Mouse (Mus musculus): ENCODE measurements around the gene Usp29. TPM values are rescaled to one million over a fixed set of nuclear protein-coding genes. Genes with fewer than 3 reads are reported as not detected.
"Not testable (repeated sequence)": the region's sequence is repeated elsewhere in the genome, so short reads cannot be mapped to it uniquely, and the experiment has no call there.

The Usp29 gene
- polyA plus RNA-seq, 1 experiment, result 17.8 TPM

DNA sequence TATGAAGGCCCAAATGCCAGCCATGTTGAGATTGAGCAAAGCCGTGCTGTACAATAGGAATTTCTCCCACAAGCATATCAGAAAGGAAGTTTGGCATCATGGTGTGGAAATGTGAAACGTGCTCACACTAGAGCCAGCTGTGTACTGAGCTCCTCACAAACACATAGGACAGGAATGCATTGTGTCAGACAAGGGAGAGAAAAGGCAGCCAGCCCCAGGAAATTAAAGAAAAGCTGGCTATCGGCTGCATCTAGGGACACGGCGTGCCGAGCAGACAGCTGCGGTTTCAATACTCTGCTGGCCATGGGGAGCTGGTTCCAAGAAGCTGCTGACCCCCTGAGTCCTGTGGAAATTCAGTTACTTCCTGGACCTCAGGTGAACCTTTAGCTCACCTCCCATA, 155.0 kb downstream of the Usp29 start:
- DNase-seq, result no peak
- TF ChIP-seq CTCF (IDR thresholded peaks at IDR 0.05; ENCODE audit: borderline replicate concordance, insufficient read depth, low read depth, low read length) (no peak), POLR2A (IDR thresholded peaks at IDR 0.05; ENCODE audit: borderline replicate concordance, insufficient read depth, low read length) (no peak)
- Histone ChIP-seq H3K4me3 (replicated peaks; ENCODE audit: insufficient read depth, low read depth, low read length) (no peak overlapping the region), H3K4me1 (ENCODE audit: control insufficient read depth, insufficient read depth, low read length) (no peaks in the 10 kb centered on the region), H3K27ac (ENCODE audit: insufficient read depth, low read length) (no peak overlapping the region), H3K27me3 (ENCODE audit: control insufficient read depth, insufficient read depth, low read length) (no peaks in the 10 kb centered on the region)
- 76% methylated on average over 7 of the region's 7 CpGs for WGBS

DNA sequence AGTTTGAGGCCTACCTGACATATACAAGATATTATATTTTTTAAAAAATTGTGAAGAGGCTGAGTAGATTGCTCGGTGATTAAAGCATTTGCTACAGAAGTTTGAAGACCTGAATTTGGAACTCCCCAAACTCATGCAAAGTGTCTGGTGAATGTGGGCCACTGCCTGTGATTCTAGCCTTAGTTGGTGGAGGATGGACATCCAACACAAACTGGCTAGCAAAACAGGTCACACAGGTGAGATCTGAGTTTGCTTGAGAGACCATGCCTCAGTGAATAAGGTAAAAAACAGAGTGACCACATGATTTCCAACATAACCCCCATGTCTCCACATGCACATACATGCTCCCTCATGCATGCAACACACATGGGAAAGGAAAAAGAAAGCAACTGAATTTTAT, 156.5 kb downstream of the Usp29 start:
- WGBS, result 94% methylated on average over 1 of the region's 1 CpGs
- TF ChIP-seq POLR2A (IDR thresholded peaks at IDR 0.05; ENCODE audit: borderline replicate concordance, insufficient read depth, low read length), result no peak
- H3K27ac ChIP-seq (ENCODE audit: insufficient read depth, low read length), result no peak overlapping the region
- no peak for DNase-seq
- H3K4me1 ChIP-seq (ENCODE audit: control insufficient read depth, insufficient read depth, low read length), result no peaks in the 10 kb centered on the region
- H3K4me3 ChIP-seq (replicated peaks; ENCODE audit: insufficient read depth, low read depth, low read length), result no peak overlapping the region
- H3K27me3 ChIP-seq (ENCODE audit: control insufficient read depth, insufficient read depth, low read length), result no peaks in the 10 kb centered on the region

- 95% methylated on average over 5 of the region's 5 CpGs for WGBS
- Histone ChIP-seq H3K4me1 (ENCODE audit: control insufficient read depth, insufficient read depth, low read length) (no peaks in the 10 kb centered on the region), H3K4me3 (replicated peaks; ENCODE audit: insufficient read depth, low read depth, low read length) (no peak overlapping the region), H3K27ac (ENCODE audit: insufficient read depth, low read length) (no peak overlapping the region), H3K27me3 (ENCODE audit: control insufficient read depth, insufficient read depth, low read length) (no peaks in the 10 kb centered on the region)
- no peak for TF ChIP-seq POLR2A (IDR thresholded peaks at IDR 0.05; ENCODE audit: borderline replicate concordance, insufficient read depth, low read length)
- TF ChIP-seq CTCF (IDR thresholded peaks at IDR 0.05; ENCODE audit: borderline replicate concordance, insufficient read depth, low read depth, low read length), result no peak
- DNase-seq, result no peak
Measured at GRCm38 (mm10) chr7:6889871-6890270, 159.5 kb downstream of the Usp29 start.

DNA sequence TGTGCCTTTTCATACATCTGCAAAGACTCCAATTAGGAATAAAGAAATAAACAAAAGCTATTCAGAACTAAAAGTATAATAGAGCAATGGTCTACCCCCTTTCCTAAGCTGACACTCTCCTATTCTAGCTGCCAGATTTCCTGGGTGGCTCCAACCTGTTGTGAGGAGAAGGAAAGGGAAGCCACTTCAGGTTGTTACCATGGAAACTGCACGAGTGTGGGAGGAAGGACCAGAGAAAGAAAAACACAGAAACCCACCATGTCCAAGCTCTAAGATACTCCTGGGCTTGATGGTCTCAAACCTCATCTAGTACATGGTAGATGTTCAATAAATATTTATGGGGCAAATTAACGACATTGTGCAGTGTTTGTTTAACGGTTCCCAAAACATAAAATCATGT, 160.8 kb downstream of the Usp29 start:
- no peaks in the 10 kb centered on the region for H3K4me1 ChIP-seq (ENCODE audit: control insufficient read depth, insufficient read depth, low read length)
- no peak overlapping the region for H3K27ac ChIP-seq (ENCODE audit: insufficient read depth, low read length)
- no peak overlapping the region for H3K4me3 ChIP-seq (replicated peaks; ENCODE audit: insufficient read depth, low read depth, low read length)
- DNase-seq, result no peak
- 54% methylated on average over 3 of the region's 3 CpGs for WGBS
- TF ChIP-seq POLR2A (IDR thresholded peaks at IDR 0.05; ENCODE audit: borderline replicate concordance, insufficient read depth, low read length), result no peak
- no peak for TF ChIP-seq CTCF (IDR thresholded peaks at IDR 0.05; ENCODE audit: borderline replicate concordance, insufficient read depth, low read depth, low read length)
- H3K27me3 ChIP-seq (ENCODE audit: control insufficient read depth, insufficient read depth, low read length), result no peaks in the 10 kb centered on the region

DNA sequence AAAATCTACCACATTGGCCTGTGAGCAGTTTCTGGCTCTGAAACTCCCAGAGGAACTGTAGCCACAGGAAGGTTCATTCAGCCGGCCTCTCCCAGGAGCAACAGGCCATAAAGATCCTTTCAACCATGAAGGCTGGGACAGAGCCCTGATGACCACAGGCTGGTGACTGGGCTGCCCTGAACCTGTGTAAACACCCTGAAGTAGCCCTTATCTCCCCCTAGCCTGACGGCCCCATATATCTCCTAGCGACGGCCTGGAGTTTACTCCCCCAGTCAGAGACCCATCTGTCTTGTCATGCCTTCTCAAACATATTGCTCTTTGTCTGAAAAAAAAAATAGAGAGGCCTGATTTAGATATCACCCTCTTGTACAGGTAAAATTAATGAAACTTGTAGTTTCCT, 166.6 kb downstream of the Usp29 start:
- not testable (repeated sequence) for H3K4me1 ChIP-seq (ENCODE audit: control insufficient read depth, insufficient read depth, low read length); H3K27me3 ChIP-seq (ENCODE audit: control insufficient read depth, insufficient read depth, low read length); H3K27ac ChIP-seq (ENCODE audit: insufficient read depth, low read length); DNase-seq; H3K4me3 ChIP-seq (replicated peaks; ENCODE audit: insufficient read depth, low read depth, low read length)
- WGBS, result 38% methylated on average over 4 of the region's 4 CpGs

- no peak for DNase-seq
Measured at GRCm38 (mm10) chr7:6900672-6901071, 170.3 kb downstream of the Usp29 start.

GRCm38 (mm10) chr7:6903489-6903888, 173.1 kb downstream of the Usp29 start:
- no peak for DNase-seq
- Histone ChIP-seq H3K4me3 (replicated peaks; ENCODE audit: insufficient read depth, low read depth, low read length) (no peak overlapping the region), H3K27me3 (ENCODE audit: control insufficient read depth, insufficient read depth, low read length) (no peaks in the 10 kb centered on the region), H3K4me1 (ENCODE audit: control insufficient read depth, insufficient read depth, low read length) (no peaks in the 10 kb centered on the region), H3K27ac (ENCODE audit: insufficient read depth, low read length) (no peak overlapping the region)
- WGBS, result 47% methylated on average over 8 of the region's 8 CpGs
- TF ChIP-seq CTCF (IDR thresholded peaks at IDR 0.05; ENCODE audit: borderline replicate concordance, insufficient read depth, low read depth, low read length) (no peak), POLR2A (IDR thresholded peaks at IDR 0.05; ENCODE audit: borderline replicate concordance, insufficient read depth, low read length) (no peak)

More at GRCm38 (mm10) chr7:6900672-6901071, 170.3 kb downstream of the Usp29 start:
- no peak overlapping the region for H3K27ac ChIP-seq (ENCODE audit: insufficient read depth, low read length)
- no peak for TF ChIP-seq POLR2A (IDR thresholded peaks at IDR 0.05; ENCODE audit: borderline replicate concordance, insufficient read depth, low read length)
- TF ChIP-seq CTCF (IDR thresholded peaks at IDR 0.05; ENCODE audit: borderline replicate concordance, insufficient read depth, low read depth, low read length), result no peak
- 94% methylated on average over 7 of the region's 7 CpGs for WGBS
- no peaks in the 10 kb centered on the region for H3K27me3 ChIP-seq (ENCODE audit: control insufficient read depth, insufficient read depth, low read length)
- H3K4me1 ChIP-seq (ENCODE audit: control insufficient read depth, insufficient read depth, low read length), result no peaks in the 10 kb centered on the region
- H3K4me3 ChIP-seq (replicated peaks; ENCODE audit: insufficient read depth, low read depth, low read length), result no peak overlapping the region

DNA sequence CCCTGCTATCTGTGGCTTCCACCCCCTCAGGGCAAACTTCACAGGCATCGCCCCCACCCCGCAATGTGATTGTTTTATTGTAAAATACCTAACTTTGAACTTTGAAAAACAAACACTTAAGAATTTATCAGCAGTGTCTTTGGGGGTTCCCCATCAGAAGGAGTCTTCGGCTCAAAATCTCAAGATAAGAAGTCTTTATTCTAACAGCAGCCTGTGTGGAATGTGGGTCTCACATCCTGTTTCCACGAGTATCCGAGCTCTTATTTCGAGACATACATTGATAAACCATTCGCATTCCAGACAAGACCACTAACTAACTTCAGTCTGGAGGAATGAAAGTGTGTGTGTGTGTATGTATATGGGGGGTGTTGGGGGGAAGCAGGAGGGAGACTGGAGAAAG, 180.1 kb downstream of the Usp29 start:
- DNase-seq, result no peak
- no peak overlapping the region for H3K4me3 ChIP-seq (replicated peaks; ENCODE audit: insufficient read depth, low read depth, low read length)
- TF ChIP-seq POLR2A (IDR thresholded peaks at IDR 0.05; ENCODE audit: borderline replicate concordance, insufficient read depth, low read length) (no peak), CTCF (IDR thresholded peaks at IDR 0.05; ENCODE audit: borderline replicate concordance, insufficient read depth, low read depth, low read length) (no peak)
- H3K27ac ChIP-seq (ENCODE audit: insufficient read depth, low read length), result no peak overlapping the region
- no peaks in the 10 kb centered on the region for H3K4me1 ChIP-seq (ENCODE audit: control insufficient read depth, insufficient read depth, low read length)
- no peaks in the 10 kb centered on the region for H3K27me3 ChIP-seq (ENCODE audit: control insufficient read depth, insufficient read depth, low read length)
- WGBS, result 79% methylated on average over 7 of the region's 7 CpGs

GRCm38 (mm10) chr7:6911731-6912130, 181.4 kb downstream of the Usp29 start:
- 65% methylated on average over 5 of the region's 5 CpGs for WGBS
- DNase-seq, result no peak
- H3K27ac ChIP-seq (ENCODE audit: insufficient read depth, low read length), result no peak overlapping the region
- H3K27me3 ChIP-seq (ENCODE audit: control insufficient read depth, insufficient read depth, low read length), result no peaks in the 10 kb centered on the region
- H3K4me3 ChIP-seq (replicated peaks; ENCODE audit: insufficient read depth, low read depth, low read length), result no peak overlapping the region
- H3K4me1 ChIP-seq (ENCODE audit: control insufficient read depth, insufficient read depth, low read length), result no peaks in the 10 kb centered on the region
- no peak for TF ChIP-seq POLR2A (IDR thresholded peaks at IDR 0.05; ENCODE audit: borderline replicate concordance, insufficient read depth, low read length)

Measured in cerebellum, adult 2 months (tissue).